Mouse (Mus musculus) layer of hippocampus, postnatal 25 days (tissue): Measurements from ENCODE around the gene Hoxc5. TPM values are rescaled to one million over a fixed set of nuclear protein-coding genes. Genes with fewer than 3 reads are reported as not detected.

Experiments
- DNase-seq, 2 experiments: peaks; one replicate each; pipeline ENCODE4 v3.0.0; 2022; ENCODE audit warnings: mixed read lengths in 2 of 2, low spot score in 1 of 2; ENCODE audit errors: extremely low spot score in 1 of 2
- microRNA-seq, 2 experiments: library from miRNA; unstranded; fragments of <30 nt; microRNA quantifications; one replicate each; pipeline ENCODE4 v1.2.0; 2021
- total RNA-seq, 2 experiments: library from RNA; stranded (reverse); gene quantifications; 2 replicates each; pipeline ENCODE4 v1.2.3; 2021

The Hoxc5 gene
- total RNA-seq, 2 experiments from 2014 or later: not detected

- no peak for DNase-seq
Measured at GRCm38 (mm10) chr15:103061988-103062387, 94.7 kb downstream of the Hoxc5 start.

- no peak for DNase-seq
Measured at GRCm38 (mm10) chr15:103065642-103066041, 98.4 kb downstream of the Hoxc5 start.

Small RNA genes within 50 kb of the gene (microRNA-seq; reads per million reads assigned to microRNA genes)
- gene Mir196a-2: 0.40 to 1.1 reads per million in 2 experiments
- 0.60 to 0.74 reads per million in 2 experiments for gene Mir615

Other genes with a start within 250 kb of the Hoxc5 start
- gene Calcoco1, start 245.3 kb upstream of the Hoxc5 start, total RNA-seq: 10 to 100 TPM; 85.8 to 91.4 TPM
- not detected for gene Hoxc13, start 46.3 kb upstream of the Hoxc5 start, total RNA-seq
- gene Hoxc12, start 30.7 kb upstream of the Hoxc5 start, total RNA-seq: not detected
- gene Hoxc11, start 13.0 kb upstream of the Hoxc5 start, total RNA-seq: not detected
- gene Hoxc10, start 647 bp upstream of the Hoxc5 start, total RNA-seq: not detected
- not detected for gene Hoxc9, start 9.0 kb downstream of the Hoxc5 start, total RNA-seq
- not detected for gene Hoxc8, start 23.2 kb downstream of the Hoxc5 start, total RNA-seq
- not detected for gene Hoxc6, start 30.8 kb downstream of the Hoxc5 start, total RNA-seq
- not detected for gene Hoxc4, start 51.5 kb downstream of the Hoxc5 start, total RNA-seq
- gene Smug1, start 199.6 kb downstream of the Hoxc5 start, total RNA-seq: 10 to 100 TPM; 17.4 to 20.2 TPM